Mouse (Mus musculus) neural tube, postnatal 0 days (tissue): Measurements from ENCODE around the gene Scgb2b11. TPM values are rescaled to one million over a fixed set of nuclear protein-coding genes. Genes with fewer than 3 reads are reported as not detected.

ENCODE experiments used
- polyA plus RNA-seq: library from polyadenylated mRNA; unstranded; fragments of >200 nt; fragmentation: Nextera tagmentation; extraction: Ambion mirVana; gene quantifications from 2 replicates; pipeline ENCODE4 v1.2.1, GENCODE M21; 2015

Gene Scgb2b11
- not detected in 2 replicates for polyA plus RNA-seq

DNA sequence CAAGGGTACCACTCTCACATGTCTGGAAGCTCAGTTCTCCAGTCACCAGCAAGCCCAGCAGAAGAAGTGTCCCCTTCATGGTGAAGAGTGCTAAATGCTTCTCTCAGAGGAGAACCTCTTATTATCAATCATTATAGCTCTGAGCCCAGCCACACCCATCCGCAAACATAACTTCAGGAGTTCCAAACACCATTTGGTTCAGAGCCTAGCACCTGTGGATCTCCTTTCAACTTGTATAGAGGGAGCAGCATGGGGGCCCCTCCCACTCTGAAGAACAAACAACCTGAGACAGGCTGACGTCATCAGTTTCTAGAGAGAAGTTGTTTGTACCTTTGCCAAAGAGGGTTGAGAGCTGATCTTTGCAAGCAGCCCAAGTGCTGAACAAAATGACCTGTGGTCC, at the start of gene Scgb2b11:
Scgb2b11 (minus strand) TSS at position 101 of the 400 bp plus-strand sequence.

DNA sequence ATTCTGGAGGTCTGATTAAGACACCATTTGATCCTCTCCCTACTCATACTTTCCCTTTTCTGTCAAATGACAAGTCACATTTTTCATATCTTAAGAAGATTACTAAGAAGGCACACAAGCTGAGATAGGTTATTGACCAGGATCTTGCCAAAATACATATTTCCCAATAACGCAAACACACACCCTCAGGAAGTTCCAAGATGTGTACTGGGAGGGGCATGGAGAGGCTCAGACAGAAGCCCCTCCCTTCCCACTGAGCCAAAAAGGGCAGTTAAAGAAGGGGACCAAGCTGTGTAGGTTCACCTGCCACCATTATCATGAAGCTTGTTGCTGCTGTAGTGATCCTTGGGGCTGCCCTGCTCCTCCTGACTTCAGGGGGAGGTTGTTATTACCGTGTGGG, 11.6 kb upstream of the Scgb2b11 start, which contains the start of gene Scgb1b11:
Scgb1b11 (plus strand) TSS at position 301 of the 400 bp plus-strand sequence.

Other genes with a start within 250 kb of the Scgb2b11 start
- gene Scgb1b10, start 110.3 kb downstream of the Scgb2b11 start, polyA plus RNA-seq: not detected in 2 replicates
- gene Scgb1b11, start 11.7 kb upstream of the Scgb2b11 start, polyA plus RNA-seq: not detected in 2 replicates
- not detected in 2 replicates for gene Scgb2b12, start 116.1 kb upstream of the Scgb2b11 start, polyA plus RNA-seq
- not detected in 2 replicates for gene Scgb1b12, start 123.0 kb upstream of the Scgb2b11 start, polyA plus RNA-seq
- gene Scgb1b29, start 230.4 kb upstream of the Scgb2b11 start, polyA plus RNA-seq: not detected in 2 replicates